Mouse (Mus musculus) myocyte (in vitro differentiated cells): ENCODE data around the gene Dok7. TPM values are rescaled to one million over a fixed set of nuclear protein-coding genes. Genes with fewer than 3 reads are reported as not detected.

Experiments used
- H3K27me3 ChIP-seq: one replicate; pipeline ENCODE4 v1.6.1; 2011; ENCODE audit not compliant: control insufficient read depth, insufficient read depth, insufficient read length
- H3K36me3 ChIP-seq: one replicate; pipeline ENCODE4 v1.6.1; 2011; ENCODE audit not compliant: control insufficient read depth, insufficient read depth
- H3K4me2 ChIP-seq: one replicate; pipeline ENCODE4 v1.6.1; 2011; ENCODE audit warnings: low read depth, control low read depth
- H3K4me3 ChIP-seq: one replicate; pipeline ENCODE4 v1.5.1; 2011; ENCODE audit warnings: mild to moderate bottlenecking, control low read depth, moderate library complexity
- H3K79me2 ChIP-seq: one replicate; pipeline ENCODE4 v1.6.1; 2011; ENCODE audit not compliant: control insufficient read depth, insufficient read depth
- H3ac ChIP-seq: one replicate; pipeline ENCODE4 v1.6.1; 2011; ENCODE audit not compliant: control insufficient read depth, insufficient read length
- CEBPB ChIP-seq: IDR thresholded peaks from 2 replicates; pipeline ENCODE4 v1.6.1; 2011; ENCODE audit warnings: mild to moderate bottlenecking, moderate library complexity; ENCODE audit not compliant: poor library complexity, insufficient read depth, severe bottlenecking
- E2F4 ChIP-seq: IDR thresholded peaks from one replicate; pipeline ENCODE4 v1.6.1; 2011; ENCODE audit warnings: mild to moderate bottlenecking, control low read depth, moderate library complexity; ENCODE audit not compliant: insufficient read depth
- MAX ChIP-seq: IDR thresholded peaks from one replicate; pipeline ENCODE4 v1.6.1; 2011; ENCODE audit warnings: low read depth, mild to moderate bottlenecking, control low read depth
- MYOD1 ChIP-seq, 3 experiments: IDR thresholded peaks; one replicate each; pipeline ENCODE4 v1.6.1; 2011; ENCODE audit warnings: control low read depth in 2 of 3, low read depth in 2 of 3, mild to moderate bottlenecking in 2 of 3, moderate library complexity in 1 of 3; ENCODE audit not compliant: insufficient read length in 2 of 3, control insufficient read depth in 1 of 3
- MYOG ChIP-seq, 3 experiments: IDR thresholded peaks; one replicate each; pipeline ENCODE4 v1.6.1; 2011; ENCODE audit warnings: control low read depth in 2 of 3, low read depth in 2 of 3, mild to moderate bottlenecking in 2 of 3; ENCODE audit not compliant: insufficient read length in 2 of 3, control insufficient read depth in 1 of 3, insufficient read depth in 1 of 3
- POLR2A ChIP-seq: IDR thresholded peaks from one replicate; pipeline ENCODE4 v1.6.1; 2011; ENCODE audit warnings: low read depth, mild to moderate bottlenecking, control low read depth, moderate library complexity; ENCODE audit not compliant: insufficient read length
- POLR2AphosphoS2 ChIP-seq: IDR thresholded peaks from one replicate; pipeline ENCODE4 v1.6.1; 2011; ENCODE audit warnings: low read depth, control low read depth; ENCODE audit not compliant: insufficient read length
- REST ChIP-seq: IDR thresholded peaks from one replicate; pipeline ENCODE4 v1.6.1; 2011; ENCODE audit warnings: mild to moderate bottlenecking, control low read depth, moderate library complexity; ENCODE audit not compliant: insufficient read depth, insufficient read length
- SRF ChIP-seq: IDR thresholded peaks from one replicate; pipeline ENCODE4 v1.6.1; 2011; ENCODE audit warnings: low read depth; ENCODE audit not compliant: control insufficient read depth, insufficient read length
- TCF12 ChIP-seq: IDR thresholded peaks from one replicate; pipeline ENCODE4 v1.6.1; 2011; ENCODE audit warnings: mild to moderate bottlenecking, control low read depth; ENCODE audit not compliant: poor library complexity, insufficient read depth, severe bottlenecking
- TCF3 ChIP-seq: IDR thresholded peaks from one replicate; pipeline ENCODE4 v1.6.1; 2011; ENCODE audit warnings: low read depth, control low read depth; ENCODE audit not compliant: insufficient read length
- USF1 ChIP-seq: IDR thresholded peaks from one replicate; pipeline ENCODE4 v1.6.1; 2011; ENCODE audit warnings: low read depth, mild to moderate bottlenecking, control low read depth, moderate library complexity
- polyA plus RNA-seq: library from polyadenylated mRNA; unstranded; fragments of >200 nt; fragmentation: generic; extraction: Trizol; gene quantifications from one replicate; pipeline ENCODE4 v1.2.1, GENCODE M21; 2012; ENCODE audit warnings: missing spikeins

The Dok7 gene
- polyA plus RNA-seq: 49.5 TPM

DNA sequence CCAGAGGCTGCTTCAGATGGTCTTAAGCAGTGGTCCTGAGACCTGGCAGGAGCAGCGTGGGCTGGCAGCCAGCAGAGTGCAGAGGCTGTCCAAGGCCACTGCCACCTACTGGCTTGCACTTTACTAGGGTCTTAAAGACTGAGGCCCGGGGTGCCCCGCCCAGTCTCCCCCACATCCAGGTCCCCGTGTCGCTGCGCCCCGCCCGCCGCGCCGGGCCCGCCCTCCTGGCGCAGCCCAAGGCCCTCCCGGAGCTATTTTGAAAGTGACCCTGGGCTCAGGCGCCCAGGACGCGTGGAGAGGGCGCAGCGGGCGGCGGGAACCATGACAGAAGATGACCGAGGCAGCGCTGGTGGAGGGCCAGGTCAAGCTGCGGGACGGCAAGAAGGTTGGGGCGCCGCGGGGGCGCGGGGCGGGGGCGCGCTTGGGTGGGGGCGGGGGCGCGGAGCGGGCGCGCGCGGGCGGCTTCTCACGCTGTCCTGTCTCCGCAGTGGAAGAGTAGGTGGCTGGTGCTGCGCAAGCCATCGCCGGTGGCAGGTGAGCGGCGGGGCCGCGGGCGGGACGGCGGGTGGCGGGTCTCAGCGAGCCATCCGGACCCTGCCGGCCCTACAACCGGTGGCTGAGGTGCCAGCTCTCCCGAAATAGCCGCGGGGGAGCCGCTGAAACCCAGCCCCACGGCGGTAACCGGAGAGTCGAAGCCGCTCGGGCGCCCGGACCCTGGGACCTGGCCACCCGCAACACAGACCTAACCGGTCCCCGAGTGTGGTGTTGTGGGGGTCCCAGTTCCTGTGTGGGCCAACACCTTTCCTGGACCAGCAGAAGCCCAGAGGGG is at the start of gene Dok7:
Gene Dok7 (plus strand): TSS at position 163 of the 829 bp plus-strand sequence.
- Histone ChIP-seq H3K79me2 (peaks cover 17% of the 10 kb centered on the region), H3K27me3 (no peaks in the 10 kb centered on the region), H3ac (peak within 1 kb of the TSS; percentile 42), H3K4me3 (peak within 1 kb of the TSS; percentile 46), H3K36me3 (no peaks in the 10 kb centered on the region), H3K4me2 (peak within 1 kb of the TSS; percentile 87)
- TF ChIP-seq MYOG (IDR thresholded peaks at IDR 0.05; ENCODE audit: control insufficient read depth in 1 of 3, insufficient read depth in 1 of 3, insufficient read length in 2 of 3, low read depth in 2 of 3): peak in 1 of 3 experiments; percentile 0
- no peak for TF ChIP-seq TCF12
- no peak for TF ChIP-seq CEBPB
- no peak for TF ChIP-seq REST
- TF ChIP-seq MYOD1 (IDR thresholded peaks at IDR 0.05; ENCODE audit: control insufficient read depth in 1 of 3, insufficient read length in 2 of 3, low read depth in 2 of 3): no peak
- TF ChIP-seq POLR2A: peak; percentile 67
- peak; percentile 62 for TF ChIP-seq POLR2AphosphoS2
- no peak for TF ChIP-seq MAX

GRCm38 (mm10) chr5:35009163-35009562 is 47.4 kb upstream of the Dok7 start:
- peaks cover 5% of the 10 kb centered on the region for H3K36me3 ChIP-seq
- H3K4me3 ChIP-seq: no peak overlapping the region
- H3K4me2 ChIP-seq: no peak overlapping the region
- no peak overlapping the region for H3ac ChIP-seq
- no peaks in the 10 kb centered on the region for H3K27me3 ChIP-seq
- no peaks in the 10 kb centered on the region for H3K79me2 ChIP-seq
- no peak for TF ChIP-seq MYOG (IDR thresholded peaks at IDR 0.05; ENCODE audit: control insufficient read depth in 1 of 3, insufficient read depth in 1 of 3, insufficient read length in 2 of 3, low read depth in 2 of 3)
- no peak for TF ChIP-seq TCF3
- TF ChIP-seq E2F4: no peak
- no peak for TF ChIP-seq POLR2A
- TF ChIP-seq CEBPB: no peak
- TF ChIP-seq POLR2AphosphoS2: no peak
- no peak for TF ChIP-seq MYOD1 (IDR thresholded peaks at IDR 0.05; ENCODE audit: control insufficient read depth in 1 of 3, insufficient read length in 2 of 3, low read depth in 2 of 3)
- TF ChIP-seq TCF12: no peak
- TF ChIP-seq SRF: no peak
- no peak for TF ChIP-seq REST
- no peak for TF ChIP-seq USF1

DNA sequence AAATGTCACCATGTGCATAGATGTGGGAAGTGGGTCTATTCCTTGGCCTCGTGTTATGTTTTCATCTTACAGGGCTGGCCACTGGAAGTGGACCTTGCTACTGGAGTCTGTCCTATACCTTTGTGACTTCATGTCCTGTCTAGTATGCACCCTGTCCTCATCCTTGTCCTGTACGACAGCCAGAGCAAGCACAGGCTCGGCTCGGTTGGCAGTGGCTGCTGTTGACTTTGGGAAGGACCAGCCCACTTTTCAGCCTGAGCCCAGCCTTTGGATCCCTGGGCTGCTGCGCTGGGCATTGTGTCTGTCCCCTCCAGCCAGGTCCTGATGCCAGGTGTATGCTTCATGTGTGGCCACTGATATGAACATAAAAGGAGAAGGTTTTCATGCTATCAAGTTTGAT is 45.9 kb upstream of the Dok7 start:
- TF ChIP-seq MAX (no peak), SRF (no peak), POLR2AphosphoS2 (no peak), MYOG (IDR thresholded peaks at IDR 0.05; ENCODE audit: control insufficient read depth in 1 of 3, insufficient read depth in 1 of 3, insufficient read length in 2 of 3, low read depth in 2 of 3) (no peak), TCF3 (no peak), TCF12 (no peak), CEBPB (no peak), MYOD1 (IDR thresholded peaks at IDR 0.05; ENCODE audit: control insufficient read depth in 1 of 3, insufficient read length in 2 of 3, low read depth in 2 of 3) (no peak), POLR2A (no peak), REST (no peak), USF1 (no peak), E2F4 (no peak)
- Histone ChIP-seq H3K79me2 (peaks cover 7% of the 10 kb centered on the region), H3ac (no peak overlapping the region), H3K27me3 (no peaks in the 10 kb centered on the region), H3K4me3 (no peak overlapping the region), H3K36me3 (peaks cover 5% of the 10 kb centered on the region), H3K4me2 (no peak overlapping the region)

- H3K36me3 ChIP-seq: peaks cover 5% of the 10 kb centered on the region
- no peak overlapping the region for H3K4me2 ChIP-seq
- TF ChIP-seq MAX: no peak
- no peak for TF ChIP-seq MYOG (IDR thresholded peaks at IDR 0.05; ENCODE audit: control insufficient read depth in 1 of 3, insufficient read depth in 1 of 3, insufficient read length in 2 of 3, low read depth in 2 of 3)
- no peaks in the 10 kb centered on the region for H3K27me3 ChIP-seq
- H3ac ChIP-seq: no peak overlapping the region
- H3K79me2 ChIP-seq: peaks cover 10% of the 10 kb centered on the region
- H3K4me3 ChIP-seq: no peak overlapping the region
These were observed 45.2 kb upstream of the Dok7 start for GRCm38 (mm10) chr5:35011156-35011923.
